Mouse (Mus musculus): ENCODE results near the gene Tmem132d.

DNA sequence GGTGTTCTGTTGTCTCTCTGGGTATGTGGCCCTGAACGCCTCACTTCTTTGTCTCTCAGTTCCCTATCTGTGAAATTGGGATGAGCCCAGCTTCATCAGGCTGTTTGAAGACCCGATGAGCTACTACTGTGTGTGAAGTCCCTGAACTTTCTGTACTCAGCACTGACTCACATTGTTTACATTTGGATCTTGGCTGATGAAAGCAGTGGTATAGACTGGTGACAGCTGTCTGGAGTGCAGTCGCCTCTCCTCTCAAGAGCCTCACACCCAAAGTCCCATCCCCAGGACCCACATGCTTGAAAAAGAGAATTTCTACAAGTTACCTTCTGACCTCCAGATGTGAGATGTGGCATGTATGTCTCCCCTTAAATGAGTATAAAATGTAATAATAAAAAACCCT is 625.5 kb downstream of the Tmem132d start:
- TF ChIP-seq CTCF (IDR thresholded peaks at IDR 0.05; ENCODE audit: control insufficient read depth, insufficient read depth, low read length) = no peak
- no peak for TF ChIP-seq POLR2A (IDR thresholded peaks at IDR 0.05; ENCODE audit: borderline replicate concordance, control insufficient read depth, low read depth, low read length)
